In genomic region chr12:77237950-77238530, GRCm38 (mm10) we compare ENCODE assay signal across 8 mouse cellular contexts. TPM values are rescaled to one million over a fixed set of nuclear protein-coding genes. Genes with fewer than 3 reads are reported as not detected.
DNase-seq lines count a peak whose midpoint lies in the region; ATAC-seq and TF ChIP-seq lines count a peak whose summit lies in the region.

Gene Fut8, plus strand, starts transcription at chr12:77238125.

- peak; percentile 63 for ATAC-seq in activated CD4-positive, CD25-positive, alpha-beta regulatory T cell, adult 4 months
- peak; percentile 60 for ATAC-seq in inflammation-experienced regulatory T-cells, adult 6 months
- ATAC-seq in megakaryocyte-erythroid progenitor cell, adult 5-6 weeks (replicated peaks; ENCODE audit: low FRiP score, low TSS enrichment, poor library complexity, severe bottlenecking): peak; percentile 93

- intact Hi-C loops in left cerebral cortex, postnatal 10 days (cut with DNase I): loop anchor here (5.0 kb wide), 2 partner anchors 216 to 236 kb away; no protein-coding TSS in a partner anchor

- H3K27ac ChIP-seq in cortical plate, adult 2 months (ENCODE audit: insufficient read depth, low read length): peak within 1 kb of the TSS; percentile 98

- H3K4me1 ChIP-seq in cortical plate, adult 2 months (ENCODE audit: control insufficient read depth, insufficient read depth, low read length): peaks cover 1% of the 10 kb centered on the region; the same call in 1 of the 2 replicates

- peak; percentile 51; the same call in 1 of the 2 replicates for TF ChIP-seq POLR2A in cortical plate, adult 2 months (IDR thresholded peaks at IDR 0.05; ENCODE audit: extremely low read depth, insufficient read depth, low read length)

- H3K4me3 ChIP-seq in cortical plate, adult 2 months (ENCODE audit: insufficient read depth, low read length): peak within 1 kb of the TSS; percentile 90

- no peak for TF ChIP-seq CTCF in cortical plate, adult 2 months (IDR thresholded peaks at IDR 0.05; ENCODE audit: extremely low read depth, insufficient read depth, low read length)

- DNase-seq in gastrocnemius, postnatal 10 days: peak; percentile 85
- DNase-seq in left cerebral cortex, postnatal 10 days (ENCODE audit: extremely low spot score in 1 of 2, low spot score in 2 of 2): peak; percentile 84 to 93
- peak; percentile 90 for DNase-seq in right cerebral cortex, postnatal 25 days
- DNase-seq in urinary bladder, postnatal 4 days (ENCODE audit: low spot score in 2 of 2): peak; percentile 84 to 88

RNA-seq across cellular contexts. Expression of gene Fut8, which starts in this region (rescaled TPM):
- 10 to 100 TPM; 16.1 to 17.9 TPM for polyA plus RNA-seq in activated CD4-positive, CD25-positive, alpha-beta regulatory T cell, adult 4 months (2017; shearing (Covaris generic))
- 28.3 and 29.6 TPM in 2 replicates for polyA plus RNA-seq in cortical plate, adult 2 months (2012; rRNA removed)
- 10 to 100 TPM; 24.9 to 26.8 TPM for total RNA-seq in gastrocnemius, postnatal 10 days (2021)
- 10 to 100 TPM; 16.0 to 17.7 (median 17.3) TPM for polyA plus RNA-seq in inflammation-experienced regulatory T-cells, adult 6 months (2017; shearing (Covaris generic))
- total RNA-seq in left cerebral cortex, postnatal 10 days (2021): 10 to 100 TPM; 82.3 to 91.0 TPM
- total RNA-seq in megakaryocyte-erythroid progenitor cell, adult 5-6 weeks (2014; fragmentation: Nextera tagmentation): 53.1 and 58.7 TPM in 2 replicates
- total RNA-seq in megakaryocyte-erythroid progenitor cell, adult 5-6 weeks (2017): 46.2 and 82.8 TPM in 2 replicates

Comparison
In these comparisons a context has a peak if more than half of its experiments do, and no peak if none do; other contexts are left out.
1. Peak in every context shown above with its lines: DNase-seq, ATAC-seq, H3K4me3 ChIP-seq and H3K27ac ChIP-seq.